Mouse (Mus musculus): ENCODE data around the gene Napb. TPM values are rescaled to one million over a fixed set of nuclear protein-coding genes. Genes with fewer than 3 reads are reported as not detected.

The Napb gene
- polyA plus RNA-seq, 1 experiment from 2014 or later = 0.39 TPM

DNA sequence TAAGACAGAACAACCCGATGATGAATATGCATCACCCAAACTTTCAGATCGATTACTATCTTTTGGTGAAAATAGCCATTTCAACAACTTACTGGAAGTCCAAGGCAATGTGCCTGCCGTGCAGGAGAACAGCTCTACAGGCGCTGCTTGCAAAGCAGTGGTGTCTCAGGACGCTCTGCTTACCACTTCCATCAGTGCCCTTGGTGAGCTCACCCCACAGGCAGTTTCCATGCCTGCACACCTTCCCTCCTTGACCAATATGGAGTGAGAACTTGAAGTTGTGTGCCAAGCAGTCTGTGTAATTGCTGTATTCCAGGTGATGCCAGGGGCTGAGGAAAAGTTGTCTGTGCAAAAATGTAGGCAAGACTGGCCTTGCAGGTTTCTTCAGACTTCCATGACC is 41.5 kb downstream of the Napb start:
- Histone ChIP-seq H3K27ac (ENCODE audit: low read depth) (no peak overlapping the region), H3K9me3 (ENCODE audit: low read length) (no peaks in the 10 kb centered on the region), H3K4me3 (ENCODE audit: low read depth, low read length) (no peak overlapping the region), H3K4me2 (ENCODE audit: low read depth, low read length) (no peak overlapping the region), H3K27me3 (ENCODE audit: insufficient read depth, low read length) (no peaks in the 10 kb centered on the region), H3K9ac (replicated peaks) (no peak overlapping the region), H3K36me3 (replicated peaks; ENCODE audit: insufficient read depth, low read length) (peaks cover 41% of the 10 kb centered on the region), H3K4me1 (ENCODE audit: insufficient read depth) (peaks cover 25% of the 10 kb centered on the region)
- TF ChIP-seq EP300 (IDR thresholded peaks at IDR 0.05; ENCODE audit: low read depth) (no peak), CTCF (IDR thresholded peaks at IDR 0.05; ENCODE audit: low read depth) (no peak)
- DNase-seq (no peak), ATAC-seq (no peak)
- WGBS (ENCODE audit: insufficient replicate concordance) = 95% methylated on average over 5 of the region's 5 CpGs

GRCm38 (mm10) chr2:148690291-148690690 is 42.0 kb downstream of the Napb start:
- ATAC-seq = no peak
- no peak overlapping the region for H3K9ac ChIP-seq (replicated peaks)
- H3K36me3 ChIP-seq (replicated peaks; ENCODE audit: insufficient read depth, low read length) = peaks cover 41% of the 10 kb centered on the region

GRCm38 (mm10) chr2:148689444-148690140 is 42.7 kb downstream of the Napb start:
- no peak for DNase-seq
- Histone ChIP-seq H3K27ac (ENCODE audit: low read depth) (peak overlapping the region; percentile 22; the same call in 1 of the 2 replicates), H3K27me3 (ENCODE audit: insufficient read depth, low read length) (no peaks in the 10 kb centered on the region), H3K9ac (replicated peaks) (no peak overlapping the region), H3K4me2 (ENCODE audit: low read depth, low read length) (no peak overlapping the region), H3K9me3 (ENCODE audit: low read length) (no peaks in the 10 kb centered on the region), H3K4me1 (ENCODE audit: insufficient read depth) (peaks cover 31% of the 10 kb centered on the region), H3K4me3 (ENCODE audit: low read depth, low read length) (no peak overlapping the region), H3K36me3 (replicated peaks; ENCODE audit: insufficient read depth, low read length) (peaks cover 41% of the 10 kb centered on the region)
- no peak for ATAC-seq
- TF ChIP-seq CTCF (IDR thresholded peaks at IDR 0.05; ENCODE audit: low read depth) (no peak), EP300 (IDR thresholded peaks at IDR 0.05; ENCODE audit: low read depth) (no peak)
- 81% methylated on average over 6 of the region's 6 CpGs for WGBS (ENCODE audit: insufficient replicate concordance)

More at GRCm38 (mm10) chr2:148690291-148690690, 42.0 kb downstream of the Napb start:
- no peak for TF ChIP-seq CTCF (IDR thresholded peaks at IDR 0.05; ENCODE audit: low read depth)
- TF ChIP-seq EP300 (IDR thresholded peaks at IDR 0.05; ENCODE audit: low read depth) = no peak
- Histone ChIP-seq H3K27ac (ENCODE audit: low read depth) (0 out of 2 replicates have a peak overlapping the region, but pooled peaks have one; percentile 22), H3K9me3 (ENCODE audit: low read length) (no peaks in the 10 kb centered on the region), H3K27me3 (ENCODE audit: insufficient read depth, low read length) (no peaks in the 10 kb centered on the region), H3K4me1 (ENCODE audit: insufficient read depth) (peaks cover 25% of the 10 kb centered on the region), H3K4me3 (ENCODE audit: low read depth, low read length) (no peak overlapping the region), H3K4me2 (ENCODE audit: low read depth, low read length) (no peak overlapping the region)
- DNase-seq = no peak
- 82% methylated on average over 3 of the region's 3 CpGs for WGBS (ENCODE audit: insufficient replicate concordance)

DNA sequence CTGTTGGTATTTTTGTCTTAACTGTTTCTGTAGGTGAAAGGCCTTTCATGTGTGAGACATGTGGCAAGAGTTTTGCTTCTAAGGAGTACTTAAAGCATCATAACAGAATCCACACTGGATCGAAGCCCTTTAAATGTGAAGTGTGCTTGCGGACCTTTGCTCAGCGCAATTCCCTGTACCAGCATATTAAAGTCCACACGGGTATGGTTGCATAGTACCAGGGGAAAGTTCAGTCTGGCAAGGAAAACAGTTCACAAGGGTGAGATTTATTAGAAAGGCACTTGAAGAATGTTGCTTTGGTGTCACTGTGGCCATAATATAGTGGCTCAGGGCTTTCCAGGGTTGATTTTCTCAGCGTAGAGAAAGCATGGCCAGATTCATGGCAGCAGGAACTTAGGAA is 44.3 kb downstream of the Napb start:
- Histone ChIP-seq H3K36me3 (replicated peaks; ENCODE audit: insufficient read depth, low read length) (peaks cover 48% of the 10 kb centered on the region), H3K4me3 (ENCODE audit: low read depth, low read length) (no peak overlapping the region), H3K9me3 (ENCODE audit: low read length) (no peaks in the 10 kb centered on the region), H3K4me2 (ENCODE audit: low read depth, low read length) (peak overlapping the region; percentile 27; the same call in 1 of the 2 replicates), H3K27me3 (ENCODE audit: insufficient read depth, low read length) (no peaks in the 10 kb centered on the region), H3K4me1 (ENCODE audit: insufficient read depth) (peaks cover 36% of the 10 kb centered on the region), H3K9ac (replicated peaks) (no peak overlapping the region), H3K27ac (ENCODE audit: low read depth) (peak overlapping the region; percentile 84)
- WGBS (ENCODE audit: insufficient replicate concordance) = 75% methylated on average over 5 of the region's 5 CpGs
- peak; percentile 32; the same call in 1 of the 2 replicates for ATAC-seq
- TF ChIP-seq CTCF (IDR thresholded peaks at IDR 0.05; ENCODE audit: low read depth) = no peak
- no peak; the same call in none of the 2 replicates for TF ChIP-seq EP300 (IDR thresholded peaks at IDR 0.05; ENCODE audit: low read depth)
- DNase-seq = no peak

DNA sequence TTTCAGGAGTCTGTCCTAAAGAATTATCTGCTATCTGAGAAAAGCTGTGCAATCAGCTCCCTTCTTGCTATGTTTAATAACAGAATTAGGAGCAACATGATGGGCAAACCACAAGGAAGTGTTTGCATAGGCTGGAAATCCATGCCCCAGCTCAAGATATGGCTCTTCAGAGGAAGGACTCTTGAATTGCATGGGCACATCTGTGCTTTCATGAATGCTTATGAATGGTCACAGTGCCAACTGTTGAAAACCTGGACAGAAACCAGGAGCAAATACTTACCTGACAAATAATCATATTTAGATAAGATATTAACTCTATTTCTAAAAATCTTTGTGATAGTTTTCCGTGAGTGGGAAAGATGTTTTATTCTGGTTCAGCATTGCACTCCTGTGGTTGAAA is 45.4 kb downstream of the Napb start:
- WGBS (ENCODE audit: insufficient replicate concordance) = 91% methylated on average over 1 of the region's 1 CpGs
- Histone ChIP-seq H3K9ac (replicated peaks) (no peak overlapping the region), H3K4me1 (ENCODE audit: insufficient read depth) (peaks cover 43% of the 10 kb centered on the region), H3K9me3 (ENCODE audit: low read length) (no peaks in the 10 kb centered on the region), H3K27me3 (ENCODE audit: insufficient read depth, low read length) (no peaks in the 10 kb centered on the region), H3K4me2 (ENCODE audit: low read depth, low read length) (no peak overlapping the region), H3K4me3 (ENCODE audit: low read depth, low read length) (no peak overlapping the region), H3K27ac (ENCODE audit: low read depth) (peak overlapping the region; percentile 84), H3K36me3 (replicated peaks; ENCODE audit: insufficient read depth, low read length) (peaks cover 40% of the 10 kb centered on the region)
- DNase-seq (no peak), ATAC-seq (no peak)
- TF ChIP-seq CTCF (IDR thresholded peaks at IDR 0.05; ENCODE audit: low read depth) = no peak
- TF ChIP-seq EP300 (IDR thresholded peaks at IDR 0.05; ENCODE audit: low read depth) = no peak

- peak; percentile 11 for ATAC-seq
- Histone ChIP-seq H3K36me3 (replicated peaks; ENCODE audit: insufficient read depth, low read length) (peaks cover 31% of the 10 kb centered on the region), H3K9ac (replicated peaks) (no peak overlapping the region), H3K27ac (ENCODE audit: low read depth) (peak overlapping the region; percentile 84), H3K4me1 (ENCODE audit: insufficient read depth) (peaks cover 48% of the 10 kb centered on the region), H3K4me3 (ENCODE audit: low read depth, low read length) (no peak overlapping the region), H3K27me3 (ENCODE audit: insufficient read depth, low read length) (no peaks in the 10 kb centered on the region), H3K9me3 (ENCODE audit: low read length) (no peaks in the 10 kb centered on the region), H3K4me2 (ENCODE audit: low read depth, low read length) (peak overlapping the region; percentile 30; the same call in 1 of the 2 replicates)
- WGBS (ENCODE audit: insufficient replicate concordance) = 43% methylated on average over 3 of the region's 3 CpGs
- peak; percentile 63 for TF ChIP-seq EP300 (IDR thresholded peaks at IDR 0.05; ENCODE audit: low read depth)
- TF ChIP-seq CTCF (IDR thresholded peaks at IDR 0.05; ENCODE audit: low read depth) = no peak
- DNase-seq = peak; percentile 47
Observed at GRCm38 (mm10) chr2:148685709-148686108, 46.6 kb downstream of the Napb start.
